Comparison of ENCODE assay signal across 25 mouse cellular contexts in the genomic region with DNA sequence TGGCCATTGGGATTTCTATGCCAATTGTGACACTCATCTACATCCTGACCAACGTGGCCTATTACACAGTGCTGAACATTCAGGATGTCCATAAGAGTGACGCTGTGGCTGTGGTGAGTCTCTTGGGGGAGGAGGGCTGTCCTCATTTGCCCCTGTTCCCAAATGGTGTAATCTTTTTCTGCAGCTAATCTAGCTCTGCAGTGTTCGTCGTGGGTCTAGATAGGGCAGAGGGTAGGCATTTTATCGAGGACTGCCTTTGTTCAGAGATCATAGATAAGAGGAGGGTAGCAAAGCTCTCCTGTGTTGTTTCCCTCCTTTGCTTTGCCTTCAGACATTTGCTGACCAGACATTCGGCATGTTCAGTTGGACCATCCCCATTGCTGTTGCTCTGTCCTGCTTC. TPM values are rescaled to one million over a fixed set of nuclear protein-coding genes. Genes with fewer than 3 reads are reported as not detected.
DNase-seq lines count a peak whose midpoint lies in the region; ATAC-seq and TF ChIP-seq lines count a peak whose summit lies in the region.
"Had no signal": no experiment of that assay in that cellular context is flagged by ENCODE, and none has a peak within 500 bp of the region (broad histone marks: within the 10 kb centered on the region; RNA-seq: fewer than 3 reads in every experiment).

No protein-coding gene starts in this region.

- intact Hi-C loops in heart, postnatal 10 days (cut with DNase I) = loop anchor here (1.0 kb wide), 1 partner anchor 25 kb away; a partner anchor contains a TSS

- peaks cover 56% of the 10 kb centered on the region for H3K27me3 ChIP-seq in G1E (ENCODE audit: insufficient read depth, low read length)
- no peaks in the 10 kb centered on the region for H3K27me3 ChIP-seq in forebrain, embryonic 11.5 days (ENCODE audit: control insufficient read depth, insufficient read depth, low read length)
- H3K27me3 ChIP-seq: embryonic facial prominence, embryonic 15.5 days; forebrain, embryonic 15.5 days; hindbrain, embryonic 13.5 days had no signal

- WGBS in forebrain, embryonic 11.5 days = 92% methylated on average over 6 of the region's 6 CpGs

- peaks cover 14% of the 10 kb centered on the region for H3K36me3 ChIP-seq in G1E (replicated peaks)
- H3K36me3 ChIP-seq in forebrain, embryonic 11.5 days (ENCODE audit: control insufficient read depth, insufficient read depth, low read length) = peaks cover 2% of the 10 kb centered on the region; the same call in 1 of the 2 replicates

- no peak overlapping the region for H3K9ac ChIP-seq in forebrain, embryonic 11.5 days (ENCODE audit: low read length)
- H3K9ac ChIP-seq: embryonic facial prominence, embryonic 15.5 days; forebrain, embryonic 15.5 days; hindbrain, embryonic 13.5 days had no signal

- no peak overlapping the region; the same call in 1 of the 2 replicates for H3K4me3 ChIP-seq in G1E (ENCODE audit: low read depth, low read length)
- H3K4me3 ChIP-seq in forebrain, embryonic 11.5 days (ENCODE audit: low read depth, low read length) = no peak overlapping the region
- H3K4me3 ChIP-seq: embryonic facial prominence, embryonic 15.5 days; erythroblast, embryonic 14.5 days; forebrain, embryonic 10.5 days; forebrain, embryonic 15.5 days; gastrocnemius, adult 2 months; heart, embryonic 10.5 days; hindbrain, embryonic 13.5 days had no signal

- no peak for TF ChIP-seq CTCF in G1E (IDR thresholded peaks at IDR 0.05; ENCODE audit: low read depth, low read length)

- DNase-seq in 416B (ENCODE audit: low read depth) = peak; percentile 47
- DNase-seq in G1E (ENCODE audit: low spot score) = peak; percentile 36
- DNase-seq in forebrain, embryonic 11.5 days (ENCODE audit: low spot score) = no peak
- no peak for DNase-seq in heart, postnatal 10 days
- DNase-seq: adrenal gland, postnatal 10 days; B cell, adult 2 months; cerebellum, adult 2 months; cerebellum, postnatal 10 days; embryo, embryonic 11 days; gastrocnemius, adult 2 months; gastrocnemius, postnatal 36 days; heart, adult 18-20 months; heart, postnatal 14 days; kidney, adult 11 months had no signal

- ATAC-seq in G1E (ENCODE audit: extremely low read depth, insufficient number of reproducible peaks, low FRiP score, poor library complexity, severe bottlenecking) = peak; percentile 86
- 0 out of 2 replicates have a peak, but pooled peaks have one; percentile 15 for ATAC-seq in common myeloid progenitor, adult 5-6 weeks (replicated peaks; ENCODE audit: low read depth, poor library complexity, severe bottlenecking)
- ATAC-seq in megakaryocyte-erythroid progenitor cell, adult 5-6 weeks (replicated peaks; ENCODE audit: low FRiP score, low TSS enrichment, poor library complexity, severe bottlenecking) = 0 out of 2 replicates have a peak, but pooled peaks have one; percentile 26
- ATAC-seq in forebrain, embryonic 11.5 days (replicated peaks; ENCODE audit: low FRiP score) = no peak
- ATAC-seq: CD4-positive, CD25-positive, alpha-beta regulatory T cell, adult 4 months; forebrain, embryonic 15.5 days; hindbrain, postnatal 0 days had no signal

- H3K9me3 ChIP-seq in G1E (replicated peaks) = 0 out of 2 replicates have a peak, but pooled peaks cover under 1% of the 10 kb centered on the region
- H3K9me3 ChIP-seq in forebrain, embryonic 11.5 days (ENCODE audit: control insufficient read depth, low read length) = no peaks in the 10 kb centered on the region
- H3K9me3 ChIP-seq: embryonic facial prominence, embryonic 15.5 days; forebrain, embryonic 10.5 days; forebrain, embryonic 15.5 days; heart, embryonic 10.5 days; hindbrain, embryonic 13.5 days had no signal

- no peak overlapping the region for H3K4me2 ChIP-seq in forebrain, embryonic 11.5 days (ENCODE audit: low read depth, low read length, severe bottlenecking)
- H3K4me2 ChIP-seq: embryonic facial prominence, embryonic 15.5 days; forebrain, embryonic 15.5 days; hindbrain, embryonic 13.5 days had no signal

- peaks cover 60% of the 10 kb centered on the region for H3K4me1 ChIP-seq in G1E (ENCODE audit: insufficient read depth, low read depth, low read length)
- no peaks in the 10 kb centered on the region for H3K4me1 ChIP-seq in forebrain, embryonic 11.5 days (replicated peaks; ENCODE audit: control insufficient read depth, insufficient read depth, low read length)
- H3K4me1 ChIP-seq: embryonic facial prominence, embryonic 15.5 days; forebrain, embryonic 10.5 days; forebrain, embryonic 15.5 days; hindbrain, embryonic 13.5 days had no signal

- H3K27ac ChIP-seq in forebrain, embryonic 11.5 days (ENCODE audit: low read depth, low read length) = no peak overlapping the region
- H3K27ac ChIP-seq: embryonic facial prominence, embryonic 15.5 days; forebrain, embryonic 10.5 days; forebrain, embryonic 15.5 days; gastrocnemius, adult 2 months; heart, embryonic 10.5 days; hindbrain, embryonic 13.5 days; hindbrain, postnatal 0 days had no signal

RNA-seq across cellular contexts. Expression of a gene that starts 17.6 kb away (rescaled TPM):
- total RNA-seq in G1E (2014; fragmentation: Nextera tagmentation) (32.7 and 36.3 TPM in 2 replicates), G1E (2017) (41.0 and 45.6 TPM in 2 replicates)
- 24.1 and 25.6 TPM in 2 replicates for polyA plus RNA-seq in G1E (2012)
- total RNA-seq in common myeloid progenitor, adult 5-6 weeks (2017) = 36.8 and 50.1 TPM in 2 replicates
- total RNA-seq in megakaryocyte-erythroid progenitor cell, adult 5-6 weeks (2014; fragmentation: Nextera tagmentation) = 32.7 and 47.9 TPM in 2 replicates
- 50.5 and 58.1 TPM in 2 replicates for total RNA-seq in megakaryocyte-erythroid progenitor cell, adult 5-6 weeks (2017)
- polyA plus RNA-seq in forebrain, embryonic 11.5 days (2014; fragmentation: Nextera tagmentation; extraction: Ambion mirVana) = 44.1 and 46.8 TPM in 2 replicates
- total RNA-seq in heart, postnatal 10 days (2021) = 10 to 100 TPM; 15.2 to 15.8 TPM

RNA-seq across cellular contexts. Expression of a gene that starts 17.6 kb away (rescaled TPM):
- total RNA-seq in G1E (2014; fragmentation: Nextera tagmentation) = 16.1 and 20.0 TPM in 2 replicates
- total RNA-seq in G1E (2017) = 22.8 and 27.4 TPM in 2 replicates
- 20.5 and 43.9 TPM in 2 replicates for polyA plus RNA-seq in G1E (2012)
- 44.0 and 51.4 TPM in 2 replicates for total RNA-seq in common myeloid progenitor, adult 5-6 weeks (2017)
- 30.3 and 47.7 TPM in 2 replicates for total RNA-seq in megakaryocyte-erythroid progenitor cell, adult 5-6 weeks (2014; fragmentation: Nextera tagmentation)
- total RNA-seq in megakaryocyte-erythroid progenitor cell, adult 5-6 weeks (2017) = 55.0 and 60.4 TPM in 2 replicates
- 68.8 and 73.1 TPM in 2 replicates for polyA plus RNA-seq in forebrain, embryonic 11.5 days (2014; fragmentation: Nextera tagmentation; extraction: Ambion mirVana)
- total RNA-seq in heart, postnatal 10 days (2021) = 10 to 100 TPM; 21.6 to 24.0 TPM

RNA-seq across cellular contexts. Expression of a gene that starts 24.5 kb away (rescaled TPM):
- 6.6 and 7.1 TPM in 2 replicates for total RNA-seq in G1E (2014; fragmentation: Nextera tagmentation)
- total RNA-seq in G1E (2017) = 4.1 TPM in 2 replicates
- 1.0 and 1.3 TPM in 2 replicates for polyA plus RNA-seq in G1E (2012)
- total RNA-seq in common myeloid progenitor, adult 5-6 weeks (2017) = 24.0 and 28.2 TPM in 2 replicates
- total RNA-seq in megakaryocyte-erythroid progenitor cell, adult 5-6 weeks (2014; fragmentation: Nextera tagmentation) = 2.6 and 4.2 TPM in 2 replicates
- 5.1 and 6.7 TPM in 2 replicates for total RNA-seq in megakaryocyte-erythroid progenitor cell, adult 5-6 weeks (2017)
- polyA plus RNA-seq in forebrain, embryonic 11.5 days (2014; fragmentation: Nextera tagmentation; extraction: Ambion mirVana) = 103 and 106 TPM in 2 replicates
- 10 to 100 TPM; 17.8 to 20.3 TPM for total RNA-seq in heart, postnatal 10 days (2021)

RNA-seq across cellular contexts. Expression of a gene that starts 43.0 kb away (rescaled TPM):
- 0.83 TPM in 1 of 2 replicates, not detected in the other for total RNA-seq in G1E (2014; fragmentation: Nextera tagmentation)
- 0.55 and 1.5 TPM in 2 replicates for total RNA-seq in G1E (2017)
- 0.29 and 0.39 TPM in 2 replicates for polyA plus RNA-seq in G1E (2012)
- 11.2 and 13.3 TPM in 2 replicates for total RNA-seq in common myeloid progenitor, adult 5-6 weeks (2017)
- total RNA-seq in megakaryocyte-erythroid progenitor cell, adult 5-6 weeks (2014; fragmentation: Nextera tagmentation) = 2.7 and 3.2 TPM in 2 replicates
- 0.84 and 3.2 TPM in 2 replicates for total RNA-seq in megakaryocyte-erythroid progenitor cell, adult 5-6 weeks (2017)
- 7.1 and 7.4 TPM in 2 replicates for polyA plus RNA-seq in forebrain, embryonic 11.5 days (2014; fragmentation: Nextera tagmentation; extraction: Ambion mirVana)
- total RNA-seq in heart, postnatal 10 days (2021) = 1 to 10 TPM; 6.9 to 8.0 TPM

RNA-seq across cellular contexts. Expression of a gene that starts 56.4 kb away (rescaled TPM):
- total RNA-seq in G1E (2014; fragmentation: Nextera tagmentation) (not detected in 2 replicates), G1E (2017) (0.06 TPM in 1 of 2 replicates, not detected in the other)
- not detected in 2 replicates for polyA plus RNA-seq in G1E (2012)
- not detected in 2 replicates for total RNA-seq in common myeloid progenitor, adult 5-6 weeks (2017)
- 0.68 and 1.4 TPM in 2 replicates for total RNA-seq in megakaryocyte-erythroid progenitor cell, adult 5-6 weeks (2014; fragmentation: Nextera tagmentation)
- not detected in 2 replicates for total RNA-seq in megakaryocyte-erythroid progenitor cell, adult 5-6 weeks (2017)
- 2.3 and 2.4 TPM in 2 replicates for polyA plus RNA-seq in forebrain, embryonic 11.5 days (2014; fragmentation: Nextera tagmentation; extraction: Ambion mirVana)
- 1 to 10 TPM in 1 of 2 experiments, under 1 TPM in 1; 0.64 to 1.2 TPM for total RNA-seq in heart, postnatal 10 days (2021)
- total RNA-seq: gastrocnemius, adult 2 months; hematopoietic stem cell, adult 5-6 weeks had no signal
- polyA plus RNA-seq: CD4-positive, CD25-positive, alpha-beta regulatory T cell, adult 4 months had no signal

Comparison
In these comparisons a context has a peak if more than half of its experiments do, and no peak if none do; other contexts are left out.
1. DNase-seq: peak in 416B (single experiment) and G1E (single experiment); none in forebrain, embryonic 11.5 days (single experiment) and heart, postnatal 10 days (0 of 2).